Mouse (Mus musculus) left cerebral cortex, postnatal 14 days (tissue): ENCODE data around the gene Gpsm1. TPM values are rescaled to one million over a fixed set of nuclear protein-coding genes. Genes with fewer than 3 reads are reported as not detected.
"Not testable (repeated sequence)": the region's sequence is repeated elsewhere in the genome, so short reads cannot be mapped to it uniquely, and the experiment has no call there.

Experiments used
- DNase-seq, 2 experiments: peaks; one replicate each; pipeline ENCODE4 v3.0.0; 2021 to 2022; ENCODE audit warnings: low spot score in 2 of 2, mixed read lengths in 1 of 2
- intact Hi-C: fragments of 180-260 bp; cut with DNase I; formaldehyde crosslinking; loops from one replicate; pipeline ENCODE4 v1.15.1; 2025
- total RNA-seq, 2 experiments: library from RNA; stranded (reverse); gene quantifications; 2 replicates each; pipeline ENCODE4 v1.2.3; 2021

Gpsm1 gene
- total RNA-seq, 2 experiments from 2014 or later = 60.7 to 64.2 TPM

DNA sequence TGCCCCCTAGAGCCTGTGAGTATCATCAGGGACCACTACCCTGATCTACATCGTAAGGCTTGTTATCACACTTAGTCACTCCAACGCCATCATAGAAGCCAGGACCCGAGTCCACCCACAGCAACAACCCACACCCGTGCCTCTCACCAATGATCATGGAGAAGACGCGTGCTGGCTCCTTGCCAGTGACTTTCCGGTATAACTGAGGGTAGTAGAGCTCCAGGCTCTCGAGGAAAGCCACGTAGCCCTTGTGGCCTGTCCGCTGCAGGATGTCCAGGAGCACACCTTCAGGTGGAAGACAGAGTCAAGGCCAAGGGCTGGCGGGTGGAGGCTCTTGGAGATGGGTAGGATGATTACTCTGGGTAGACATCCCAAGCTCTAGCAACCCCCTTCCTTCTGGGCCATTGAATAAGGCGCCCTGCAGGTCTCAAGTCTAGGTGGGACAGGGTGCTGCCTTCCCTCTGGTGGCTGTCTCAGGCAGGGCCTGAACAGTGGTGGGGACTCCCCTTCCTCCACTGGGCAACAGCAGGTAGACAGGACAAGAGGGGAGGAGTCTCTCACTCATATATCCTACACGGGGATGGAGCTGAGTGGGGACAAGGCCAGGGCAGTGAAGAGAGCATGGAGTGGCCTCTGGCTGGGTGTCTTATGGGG is 43.5 kb downstream of the Gpsm1 start:
- no peak for DNase-seq
- intact Hi-C loops = loop anchor here (10.0 kb wide), 1 partner anchor 204 kb away; no protein-coding TSS in a partner anchor

- no peak for DNase-seq
- intact Hi-C loops = loop anchor here (10.0 kb wide), 1 partner anchor 205 kb away; no protein-coding TSS in a partner anchor
Measured at GRCm38 (mm10) chr2:26359983-26360382, 44.7 kb downstream of the Gpsm1 start.

DNA sequence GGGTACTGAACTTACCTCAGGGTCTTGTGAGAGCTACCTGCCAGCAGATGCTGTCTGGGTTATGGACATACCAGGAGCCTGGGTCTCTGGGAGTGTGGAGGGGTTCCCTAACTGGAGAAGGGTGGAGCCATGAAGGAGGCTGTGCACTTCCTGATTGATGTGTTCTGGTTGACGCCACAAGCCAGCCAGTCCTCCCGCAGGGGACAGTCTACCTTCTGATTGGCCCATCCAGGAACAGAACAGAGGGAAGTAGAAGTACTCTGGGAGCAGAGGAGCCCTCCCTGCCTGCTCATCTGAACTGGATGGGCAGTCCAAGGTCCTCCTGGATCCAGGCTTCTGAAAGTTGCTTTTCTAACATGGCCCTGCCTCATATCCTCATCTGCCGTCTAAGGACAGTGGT is 45.5 kb downstream of the Gpsm1 start, which contains the start of gene Card9:
Gene Card9, minus strand, starts transcription at position 147 of the 400 bp plus-strand sequence.
- intact Hi-C loops = no loop called here
- no peak for DNase-seq

- intact Hi-C loops = no loop called here
- DNase-seq = no peak
Measured at GRCm38 (mm10) chr2:26362991-26363390, 47.7 kb downstream of the Gpsm1 start.

DNA sequence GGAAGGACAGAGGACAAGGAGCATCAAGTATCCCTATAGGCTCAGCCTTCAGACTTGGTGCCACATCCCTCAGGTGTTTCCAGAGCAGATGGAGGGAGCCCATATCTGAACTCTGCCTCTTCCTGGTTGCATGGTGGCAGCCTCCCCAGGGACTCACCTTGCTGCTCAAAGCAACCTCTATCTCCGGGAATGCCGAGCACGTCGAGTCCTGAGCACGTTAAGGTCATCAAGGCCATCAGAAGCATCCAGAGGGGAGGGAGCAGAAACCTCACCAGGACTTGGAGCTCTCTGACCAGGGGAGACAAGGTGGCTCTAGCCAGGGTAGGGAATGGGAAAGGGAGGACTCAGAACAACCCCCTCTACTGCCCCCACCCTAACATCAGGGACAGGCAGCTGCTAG is 48.2 kb downstream of the Gpsm1 start:
- DNase-seq = no peak
- intact Hi-C loops = no loop called here

- no peak for DNase-seq
- intact Hi-C loops = no loop called here
Measured at GRCm38 (mm10) chr2:26364738-26365465, 49.6 kb downstream of the Gpsm1 start.

GRCm38 (mm10) chr2:26367911-26368310 is 52.6 kb downstream of the Gpsm1 start:
- intact Hi-C loops = no loop called here
- DNase-seq = no peak

DNA sequence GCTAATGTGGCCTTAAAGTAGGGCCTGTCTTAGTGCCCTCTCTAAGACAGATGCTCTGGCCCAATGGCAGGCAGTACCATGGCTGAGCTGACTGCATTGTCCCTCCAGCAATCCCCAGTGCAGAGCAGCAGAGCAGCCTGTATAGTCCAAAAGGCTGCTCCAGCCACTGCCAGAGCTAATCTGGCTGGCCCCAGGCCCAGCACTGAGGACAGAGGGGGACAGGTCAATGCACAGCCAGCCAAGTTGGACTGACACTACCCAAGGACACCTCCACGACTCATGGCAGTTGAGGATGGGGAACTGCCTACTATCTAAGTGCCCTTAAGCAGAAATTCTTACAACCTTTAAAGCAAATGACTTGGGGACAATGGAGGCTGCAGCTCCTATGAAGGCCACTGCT is 53.3 kb downstream of the Gpsm1 start:
- DNase-seq = no peak
- intact Hi-C loops = no loop called here

GRCm38 (mm10) chr2:26372396-26372795 is 57.1 kb downstream of the Gpsm1 start:
- no peak for DNase-seq
- intact Hi-C loops = no loop called here

- intact Hi-C loops = no loop called here
- peak; percentile 83 to 85 for DNase-seq
Measured at GRCm38 (mm10) chr2:26380131-26380771, 64.9 kb downstream of the Gpsm1 start, which contains the start of gene Snapc4. TSS of gene Snapc4 (minus strand) at chr2:26380653.

GRCm38 (mm10) chr2:26380871-26381270 is 65.6 kb downstream of the Gpsm1 start:
- intact Hi-C loops, DNase-seq: not testable (repeated sequence)

- intact Hi-C loops = no loop called here
Measured at GRCm38 (mm10) chr2:26387713-26388112, 72.4 kb downstream of the Gpsm1 start.

DNA sequence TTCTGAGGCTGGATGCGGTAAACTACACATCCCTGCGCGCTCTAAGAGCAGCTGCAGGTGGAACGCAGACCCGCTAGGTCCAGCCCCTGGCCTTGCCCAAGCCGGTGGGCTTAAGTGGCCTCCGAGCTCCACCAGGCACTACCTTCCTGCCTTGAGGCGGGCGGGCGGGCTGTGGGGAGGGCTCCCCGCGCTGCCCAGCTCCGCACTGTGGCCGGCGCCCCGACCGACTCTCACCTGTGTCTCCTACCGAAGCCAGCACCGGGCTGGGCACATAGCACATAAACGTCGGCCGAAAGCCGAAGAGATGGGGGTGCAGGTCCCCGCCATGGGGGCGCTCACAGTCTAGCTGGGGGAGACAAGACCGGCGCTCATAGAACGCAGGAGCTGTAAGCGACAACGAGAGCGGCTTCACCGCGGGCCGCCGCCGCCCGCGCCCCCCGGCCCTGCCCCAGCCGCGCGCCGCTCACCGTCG is 73.4 kb downstream of the Gpsm1 start:
- no peak for DNase-seq
- intact Hi-C loops = no loop called here

More at GRCm38 (mm10) chr2:26387713-26388112, 72.4 kb downstream of the Gpsm1 start:
- DNase-seq = no peak

DNA sequence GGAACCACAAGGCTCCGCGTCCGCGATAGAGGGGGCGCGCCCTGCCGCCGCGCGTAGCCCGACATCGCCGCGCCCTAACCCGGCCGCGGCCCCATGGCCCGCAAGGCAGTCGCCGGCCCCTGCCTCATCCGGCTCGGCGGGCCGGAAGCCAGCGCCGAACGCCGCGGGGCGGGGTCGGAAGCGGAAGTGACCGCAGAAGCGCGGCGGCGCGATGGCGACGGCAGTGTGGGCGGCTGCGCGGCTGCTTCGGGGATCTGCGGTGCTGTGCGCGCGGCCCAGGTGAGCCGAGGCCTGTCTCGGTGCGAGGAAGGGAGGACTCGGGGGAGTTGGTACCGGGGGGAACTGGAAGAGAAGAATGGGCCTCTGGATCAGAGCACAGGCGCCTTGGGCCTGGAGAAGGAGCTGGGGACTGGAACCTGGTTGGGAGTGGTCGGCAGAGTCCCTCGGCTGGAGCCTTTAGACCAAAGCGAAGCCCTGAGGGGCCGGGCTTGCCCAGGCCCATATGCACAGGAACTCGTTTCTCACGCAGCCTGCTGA is 73.9 kb downstream of the Gpsm1 start, which contains the start of the genes Entr1 and Pmpca:
Gene Entr1, minus strand, starts transcription at position 163 of the 537 bp plus-strand sequence.
Gene Pmpca, plus strand, starts transcription at position 186 of the 537 bp plus-strand sequence.
- intact Hi-C loops = no loop called here
- peak; percentile 72 to 87 for DNase-seq

- DNase-seq = no peak
- intact Hi-C loops = loop anchor here (2.0 kb wide), 1 partner anchor 16 kb away; no protein-coding TSS in a partner anchor
Measured at GRCm38 (mm10) chr2:26390954-26391353, 75.6 kb downstream of the Gpsm1 start.

DNA sequence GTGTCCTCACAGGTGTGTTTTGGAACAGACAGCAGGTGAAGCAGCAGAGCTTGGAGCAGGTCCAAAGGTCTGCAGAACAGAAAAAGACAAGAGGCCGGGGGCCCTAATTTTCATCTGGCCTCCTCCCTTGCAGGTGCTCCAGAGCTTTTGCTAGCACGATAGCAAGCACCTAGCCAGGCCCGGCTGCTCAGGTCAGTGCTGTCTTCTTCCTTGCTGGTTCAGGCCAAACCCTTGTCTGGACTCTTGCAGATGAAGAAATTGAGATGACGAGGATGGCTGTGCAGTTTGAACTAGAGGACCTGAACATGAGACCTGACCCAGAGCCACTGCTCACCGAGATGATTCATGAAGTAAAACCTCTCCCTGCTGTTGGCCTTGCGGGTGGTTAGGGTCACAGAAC is 76.3 kb downstream of the Gpsm1 start:
- DNase-seq = no peak

More for the DNA sequence above, 76.3 kb downstream of the Gpsm1 start:
- intact Hi-C loops = loop anchor here (2.0 kb wide), 1 partner anchor 15 kb away; no protein-coding TSS in a partner anchor
